Mouse (Mus musculus): ENCODE data around the gene Rhoq.

Rhoq gene

DNA sequence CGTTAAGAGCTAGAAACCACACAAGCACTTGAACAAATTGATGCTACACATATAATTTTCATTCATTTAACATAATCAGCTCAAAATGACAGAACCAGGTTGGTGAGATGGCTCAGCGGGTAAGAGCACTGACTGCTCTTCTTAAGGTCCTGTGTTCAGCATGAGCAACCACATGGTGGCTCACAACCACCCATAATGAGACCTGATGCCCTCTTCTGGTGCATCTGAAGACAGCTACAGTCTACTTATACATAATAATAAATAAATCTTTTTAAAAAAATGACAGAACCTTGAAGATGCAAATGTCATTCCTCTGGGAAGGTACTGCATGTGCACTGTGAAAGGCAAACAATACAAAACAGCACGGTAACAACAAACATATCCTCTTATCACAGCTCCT, 46.1 kb downstream of the Rhoq start:
- DNase-seq (ENCODE audit: low spot score): no peak

DNA sequence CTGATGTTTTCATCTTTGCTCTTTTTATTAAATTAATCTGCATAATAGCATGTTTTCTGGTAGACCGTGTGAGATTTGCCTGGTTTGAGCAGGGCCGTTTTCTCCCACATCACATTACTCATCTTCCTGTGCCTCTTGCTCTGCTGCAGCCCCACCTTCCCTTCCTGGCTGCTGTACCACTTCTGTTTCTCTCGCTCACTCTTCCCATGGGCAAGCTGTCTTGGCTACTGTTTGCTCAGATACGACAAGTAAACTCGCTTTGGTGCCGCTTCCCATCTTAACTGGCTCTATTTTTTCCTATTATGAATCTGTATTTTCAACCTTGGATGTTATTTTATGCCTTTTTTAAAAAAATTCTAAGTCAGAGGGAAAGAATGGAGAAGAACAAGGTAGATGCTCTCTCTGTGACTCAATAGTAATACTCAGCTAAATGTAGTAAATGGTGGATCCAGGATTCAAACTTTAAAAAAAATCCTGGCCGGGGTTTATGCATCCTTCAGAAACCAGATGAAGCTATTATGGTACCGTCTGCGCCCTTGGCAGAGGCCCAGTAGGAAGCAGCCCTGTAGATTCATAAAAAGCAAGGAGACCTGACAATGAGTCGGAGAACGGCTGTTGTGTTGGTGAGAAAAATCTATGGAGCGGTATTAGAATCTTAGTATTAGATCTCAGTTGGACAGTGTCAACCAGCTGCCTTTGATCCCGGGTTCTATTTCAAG, 48.6 kb downstream of the Rhoq start:
- no peak for DNase-seq (ENCODE audit: low spot score)

DNA sequence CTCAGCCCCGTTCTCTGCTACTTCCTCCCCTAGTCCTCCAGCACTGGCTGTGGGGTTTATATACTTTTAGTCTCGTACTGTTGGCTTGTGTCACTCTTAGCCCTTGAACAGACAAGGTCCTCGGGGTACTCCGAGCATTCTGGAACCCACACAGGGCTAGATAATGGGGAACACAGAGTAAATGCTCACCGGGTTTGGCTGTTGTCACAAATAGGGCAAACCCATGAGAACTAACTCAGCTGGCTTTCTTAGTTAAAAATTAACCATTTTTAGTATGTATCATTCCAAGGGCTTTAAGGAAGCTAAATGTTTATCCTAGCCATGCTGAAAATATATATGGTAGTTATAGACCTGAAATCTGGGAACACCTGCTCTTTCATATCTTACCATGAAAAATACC, 56.8 kb downstream of the Rhoq start:
- no peak for DNase-seq (ENCODE audit: low spot score)

DNA sequence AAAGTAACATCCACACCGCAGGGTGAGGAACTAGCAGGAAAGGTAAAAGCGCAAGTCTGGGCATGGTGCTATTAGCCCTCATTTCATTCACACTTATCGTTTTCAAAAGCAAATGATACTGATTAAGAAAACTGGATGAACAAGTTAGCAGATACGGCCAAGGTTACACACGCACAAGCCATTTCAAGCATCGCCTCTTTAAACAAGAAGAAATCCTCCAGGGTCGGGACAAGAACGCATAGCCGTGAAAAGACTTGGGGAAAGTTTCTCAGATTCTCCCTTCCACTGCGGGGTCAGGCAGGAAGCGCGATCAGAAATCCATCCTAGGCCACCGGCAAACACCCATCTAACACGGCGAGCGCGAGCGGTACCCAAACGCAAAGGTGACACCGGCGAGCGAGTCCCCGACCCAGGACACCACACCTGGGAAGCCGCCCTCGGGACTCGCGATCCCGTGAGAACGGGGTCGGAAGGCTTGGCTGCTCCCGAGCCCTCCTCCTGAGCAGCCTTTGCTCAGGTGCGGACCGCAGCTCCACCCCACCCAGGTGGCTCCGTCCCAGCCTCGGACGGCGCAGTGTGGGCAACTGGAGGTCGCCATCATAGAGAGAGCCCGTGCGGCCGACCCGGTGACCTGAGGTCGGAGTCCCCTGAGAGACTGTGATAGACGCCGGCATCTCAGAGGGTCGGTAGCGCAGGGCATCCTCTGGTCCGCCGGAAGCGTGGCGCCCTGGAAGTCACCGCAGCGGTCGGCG, 61.8 kb downstream of the Rhoq start:
- peak; percentile 11 for DNase-seq (ENCODE audit: low spot score)

DNA sequence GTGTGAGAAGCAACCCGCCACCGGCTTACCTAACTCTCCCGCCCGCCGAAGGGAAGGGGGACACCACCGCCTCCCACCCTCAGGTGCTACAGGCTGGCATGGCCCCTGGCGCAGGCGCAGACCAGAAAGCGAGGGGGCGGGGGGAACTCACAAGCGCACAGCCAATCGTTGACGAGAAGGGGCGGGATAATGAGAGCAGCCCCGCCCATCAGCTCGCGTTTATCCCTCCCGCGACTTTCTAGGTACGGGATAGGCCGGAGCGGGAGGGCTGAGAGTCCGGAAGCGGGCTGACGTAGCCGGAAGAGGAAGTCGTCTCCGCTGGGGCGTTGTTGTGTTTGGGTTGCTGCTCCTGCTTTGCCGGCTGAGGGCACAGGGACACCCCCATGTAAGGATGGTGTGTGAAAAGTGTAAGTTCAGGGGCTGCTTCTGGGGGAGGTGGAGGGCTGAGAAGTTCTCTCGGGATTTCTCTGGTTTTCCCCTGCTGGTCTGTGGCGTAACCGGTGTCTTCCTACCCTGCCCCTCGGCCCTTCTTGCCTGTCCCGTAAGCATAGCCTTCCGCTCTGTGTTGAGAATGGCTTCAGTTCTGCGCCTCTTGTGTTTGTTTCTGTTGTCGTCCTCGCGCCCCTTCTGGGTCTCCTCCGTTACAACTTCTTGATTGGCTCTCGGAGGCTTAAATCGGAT, 62.5 kb downstream of the Rhoq start, which contains the start of the genes Pigf and Cript:
TSS of gene Pigf (minus strand) at position 138 of the 681 bp plus-strand sequence.
TSS of gene Cript (plus strand) at position 282 of the 681 bp plus-strand sequence.
- peak; percentile 99 for DNase-seq (ENCODE audit: low spot score)

DNA sequence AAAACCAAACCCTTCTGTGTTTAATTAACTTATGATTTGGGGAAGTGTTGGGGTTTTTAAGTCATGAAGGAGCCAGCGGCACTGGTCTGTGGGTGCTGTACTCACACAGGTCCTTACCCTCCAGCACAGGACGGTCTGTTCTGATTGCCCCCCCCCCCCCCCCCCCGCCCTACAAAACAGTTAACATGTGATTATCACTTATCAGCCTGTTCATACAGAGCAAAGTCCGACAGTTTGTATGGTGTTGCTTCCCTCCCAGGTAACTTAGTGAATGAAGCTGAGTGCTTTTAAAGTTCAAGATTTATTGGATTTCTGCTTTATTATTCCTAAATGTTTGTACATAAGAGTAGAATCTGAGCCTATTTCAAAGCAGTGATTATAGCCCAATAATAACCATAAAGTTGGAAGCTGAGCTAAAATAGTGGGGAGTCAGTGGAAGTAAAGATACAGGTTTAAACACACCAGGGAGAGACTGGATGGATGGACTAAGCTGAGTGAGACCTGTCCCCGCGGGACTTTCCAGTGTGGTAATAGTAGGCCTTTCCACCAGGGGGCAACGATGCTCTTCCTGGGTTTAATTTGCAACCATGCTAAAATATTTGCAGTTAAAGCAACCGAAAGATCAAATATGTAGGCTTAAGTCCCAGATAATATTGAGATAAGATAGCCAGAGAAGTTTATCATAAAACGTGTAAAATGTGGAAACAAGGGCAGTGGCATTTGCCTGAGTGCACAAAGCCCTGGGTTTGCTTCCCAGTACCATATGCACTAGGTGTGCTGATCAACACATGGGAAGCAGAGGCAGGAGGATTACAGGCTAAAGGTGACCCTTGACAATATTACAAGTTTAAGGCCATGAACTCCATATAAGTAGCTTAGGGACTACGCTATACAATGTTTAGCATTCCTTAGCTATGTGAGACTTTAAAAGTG, 73.5 kb downstream of the Rhoq start:
- DNase-seq (ENCODE audit: low spot score): peak; percentile 77

DNA sequence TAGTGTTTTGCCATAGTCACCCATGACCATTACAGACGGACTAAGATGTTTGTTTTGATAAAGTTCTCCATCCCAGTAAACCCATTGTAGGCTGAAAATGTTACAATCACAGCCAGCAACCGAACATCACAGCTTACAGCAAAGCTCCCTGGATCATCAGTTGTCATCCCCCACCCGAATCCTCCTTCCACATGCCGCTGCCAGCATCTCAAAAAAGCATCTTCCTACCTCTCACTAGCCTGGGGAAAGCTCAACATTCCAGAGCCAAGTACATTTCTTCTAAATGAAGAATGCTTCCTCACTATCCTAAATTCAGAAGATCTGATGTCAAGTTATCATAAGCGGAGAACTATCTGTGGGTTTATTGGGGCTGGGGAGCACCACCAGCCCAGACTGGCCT, 75.6 kb downstream of the Rhoq start:
- DNase-seq (ENCODE audit: low spot score): no peak

DNA sequence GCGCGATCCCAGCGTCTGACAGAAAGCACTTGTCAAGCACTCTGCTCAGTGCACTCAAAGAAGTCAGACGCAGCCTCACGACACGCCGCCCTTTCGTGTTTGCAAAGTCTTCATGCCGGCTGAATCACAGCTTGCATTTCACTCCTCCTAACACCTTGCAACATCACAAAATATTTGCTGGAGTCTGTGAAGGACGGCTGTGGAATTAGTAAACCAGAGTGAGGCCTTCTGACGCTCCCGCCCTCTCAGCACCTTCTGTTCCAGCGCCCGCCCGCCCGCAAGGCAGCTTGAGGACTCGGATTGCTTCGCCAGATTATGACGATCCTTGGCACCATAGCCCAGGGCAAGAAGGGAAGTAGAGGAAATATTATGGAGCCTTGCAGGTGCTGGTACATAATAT, 78.9 kb downstream of the Rhoq start:
- DNase-seq (ENCODE audit: low spot score): no peak

DNA sequence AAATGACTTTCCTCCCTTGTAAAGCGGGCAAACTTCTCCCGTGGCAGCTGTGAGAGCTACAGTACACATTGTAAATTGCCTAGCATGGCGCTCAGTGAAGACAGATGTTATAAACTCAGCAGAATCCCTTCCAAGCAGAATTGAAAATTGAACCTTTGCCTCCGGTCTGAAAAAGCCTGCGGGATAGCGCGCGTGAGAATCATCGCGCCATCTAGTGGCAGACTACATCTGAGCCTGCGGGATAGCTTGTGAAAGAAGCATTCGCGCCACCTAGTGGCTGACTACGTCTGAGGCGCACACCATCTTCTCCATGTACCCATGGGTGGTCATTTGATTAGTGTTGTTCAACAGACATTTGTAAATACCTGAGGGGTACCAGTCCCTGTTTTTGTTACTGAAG, 81.5 kb downstream of the Rhoq start:
- peak; percentile 99 for DNase-seq (ENCODE audit: low spot score)

DNA sequence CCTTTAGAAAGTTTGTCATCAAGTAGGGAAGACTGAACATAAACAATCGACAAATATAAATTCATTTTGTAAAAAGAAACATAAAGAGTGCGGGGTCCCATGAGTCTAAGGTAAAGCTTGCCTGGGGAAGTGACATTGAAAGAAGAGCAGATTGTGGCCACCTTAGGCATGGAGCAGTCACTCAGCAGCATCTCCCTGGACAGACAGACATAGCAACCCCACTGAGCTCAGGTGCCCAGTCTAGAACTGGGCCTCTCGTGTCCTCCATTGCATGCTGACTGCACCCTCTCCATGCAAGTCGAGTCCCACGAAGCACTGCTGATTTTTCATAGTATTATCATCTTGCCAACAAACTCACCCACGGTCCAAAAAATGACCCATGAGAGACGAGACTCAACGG, 81.9 kb downstream of the Rhoq start:
- DNase-seq (ENCODE audit: low spot score): no peak

Measured in retina, embryonic 14.5 days (tissue).